Mouse (Mus musculus): ENCODE results near the gene Reln.

Gene Reln

DNA sequence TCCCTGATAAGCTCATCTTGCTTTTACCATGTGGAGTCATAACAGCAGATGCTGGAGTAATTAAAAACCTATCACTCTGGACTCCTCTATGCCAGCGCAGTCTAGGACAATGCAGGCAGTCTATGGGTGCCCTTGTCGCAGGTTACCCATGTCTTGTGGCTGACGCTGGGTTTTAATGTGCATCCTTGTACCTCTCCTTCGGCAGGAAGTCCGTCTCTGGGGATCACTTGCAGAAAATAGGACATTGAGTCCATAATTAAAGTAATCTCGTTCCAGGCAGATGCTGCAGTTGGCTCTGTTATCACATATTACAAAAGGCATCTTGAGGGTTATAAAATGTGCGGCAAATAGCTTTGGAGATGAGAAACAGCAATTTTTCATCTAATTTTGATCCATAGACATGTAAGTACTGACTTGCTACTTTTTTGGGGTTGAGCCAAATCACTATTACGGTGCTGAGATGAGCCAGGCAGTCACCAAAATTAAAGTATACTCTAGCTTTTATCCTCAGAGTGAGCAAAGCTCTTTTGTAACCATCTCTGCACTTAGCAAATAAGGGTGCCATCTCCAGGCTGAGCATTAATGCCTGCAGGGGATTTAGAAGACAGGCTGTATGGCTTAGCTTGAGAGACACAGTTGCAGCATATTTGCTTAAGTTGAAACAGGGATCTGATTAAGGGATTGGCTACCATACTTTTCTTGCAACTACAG, 136.0 kb downstream of the Reln start:
- no peak for DNase-seq (ENCODE audit: low spot score)

- no peak for DNase-seq (ENCODE audit: low spot score)
Observed at GRCm38 (mm10) chr5:22197926-22198325, 146.6 kb downstream of the Reln start.

- DNase-seq (ENCODE audit: low spot score) = no peak
Observed at GRCm38 (mm10) chr5:22196891-22197290, 147.6 kb downstream of the Reln start.

DNA sequence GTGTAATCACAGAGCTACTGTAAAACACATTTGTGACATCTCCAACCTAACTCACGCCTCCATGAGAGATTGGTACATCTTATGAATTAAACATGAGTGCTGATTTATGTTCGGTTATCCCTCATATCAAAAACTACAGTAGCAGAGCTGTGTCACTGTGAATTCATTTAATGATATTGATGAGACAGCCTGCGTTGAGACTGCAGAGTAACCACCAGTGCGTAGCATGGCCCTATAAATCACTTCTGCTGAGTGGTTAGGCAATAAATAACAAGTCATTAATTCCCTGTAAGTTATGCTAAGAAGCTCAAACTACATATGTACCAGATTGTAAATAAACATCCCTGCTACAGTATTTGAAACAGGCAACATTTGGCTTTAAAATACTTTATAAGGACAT, 148.0 kb downstream of the Reln start:
- DNase-seq (ENCODE audit: low spot score) = no peak

DNA sequence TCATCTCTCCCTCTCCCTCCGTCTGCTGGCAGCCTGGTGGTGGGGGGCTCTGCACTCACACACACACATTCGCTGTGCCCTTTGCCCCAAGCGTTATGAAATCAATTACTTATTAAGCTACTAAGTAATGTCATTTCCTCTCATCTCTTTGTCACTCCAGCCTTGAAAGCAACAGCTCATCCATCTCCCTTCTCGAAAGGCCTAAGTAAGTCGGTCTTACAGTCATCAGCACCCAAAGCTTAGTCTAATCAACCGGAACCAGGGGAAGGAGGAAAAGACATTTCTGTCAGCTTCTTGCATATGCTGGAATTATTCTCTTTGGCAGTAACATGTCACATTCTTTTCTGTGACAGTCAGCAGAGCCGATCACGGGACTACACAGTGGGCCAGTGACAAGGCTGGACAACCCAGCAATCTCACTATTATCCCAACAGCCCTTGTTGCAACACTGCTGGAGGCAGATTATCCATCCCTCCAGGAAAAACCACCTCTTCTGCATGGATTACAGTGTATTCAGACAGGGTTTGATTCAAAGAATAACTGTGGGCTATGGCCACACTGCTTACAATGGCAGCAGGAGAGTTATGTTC, 149.1 kb downstream of the Reln start:
- no peak for DNase-seq (ENCODE audit: low spot score)

DNA sequence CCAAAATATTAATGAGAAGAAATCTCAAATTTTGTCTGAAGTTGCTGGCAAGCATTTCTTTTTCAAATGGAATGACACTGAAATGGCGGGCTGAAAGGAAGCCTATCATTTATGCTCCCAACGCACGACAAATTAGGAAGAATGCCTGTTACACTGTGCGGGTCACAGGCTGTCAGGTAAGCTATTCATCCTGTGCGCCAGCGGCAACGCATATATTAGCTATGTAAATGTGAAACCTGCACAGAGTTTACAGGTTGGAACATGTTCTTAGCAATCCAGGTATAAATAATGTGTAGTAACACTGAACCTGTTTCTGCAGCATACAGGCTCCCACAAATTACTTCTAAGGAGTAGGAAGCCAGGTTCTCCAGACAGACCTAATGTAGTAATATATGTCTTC, 152.7 kb downstream of the Reln start:
- DNase-seq (ENCODE audit: low spot score) = no peak

- DNase-seq (ENCODE audit: low spot score) = no peak
Observed at GRCm38 (mm10) chr5:22190333-22190732, 154.2 kb downstream of the Reln start.

DNA sequence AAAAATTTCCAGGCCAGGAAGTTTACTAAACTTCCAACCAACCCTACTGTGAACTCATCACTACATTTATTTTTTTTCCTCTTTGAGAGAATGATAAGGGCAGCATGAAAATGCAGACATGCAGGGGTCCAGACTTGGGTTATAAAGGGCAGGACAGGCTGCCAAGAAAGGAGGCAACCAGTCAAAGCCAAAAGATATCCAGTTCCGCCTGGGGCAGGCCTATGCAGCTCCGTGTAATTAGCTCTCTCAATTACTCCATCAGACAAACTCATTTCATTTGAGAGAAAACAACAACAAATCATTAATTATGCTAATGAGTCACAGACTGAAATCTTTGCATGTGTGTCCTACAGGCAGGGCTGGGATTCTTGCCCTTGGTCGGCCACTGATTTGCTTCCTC, 156.9 kb downstream of the Reln start:
- no peak for DNase-seq (ENCODE audit: low spot score)

GRCm38 (mm10) chr5:22176480-22176879, 168.0 kb downstream of the Reln start:
- DNase-seq (ENCODE audit: low spot score) = no peak

DNA sequence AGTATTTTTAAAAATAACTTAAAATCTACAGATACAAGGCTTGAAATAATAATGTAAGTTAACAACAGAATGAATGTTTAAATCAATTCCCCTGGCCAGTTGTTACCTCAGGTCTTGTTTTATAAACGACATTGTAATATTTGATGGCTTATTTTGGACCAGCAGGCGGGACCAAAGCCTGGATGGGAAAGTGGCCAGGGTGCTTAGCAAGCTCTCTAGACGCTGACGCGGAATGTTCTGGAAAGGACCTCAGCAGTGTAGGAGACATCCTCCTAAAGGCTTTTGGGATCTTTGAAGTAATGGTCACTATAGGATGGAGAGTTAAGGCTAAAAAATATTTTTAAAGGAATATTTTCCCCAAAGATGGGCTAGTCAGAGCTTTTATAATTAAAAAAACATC, 173.2 kb downstream of the Reln start:
- no peak for DNase-seq (ENCODE audit: low spot score)

DNA sequence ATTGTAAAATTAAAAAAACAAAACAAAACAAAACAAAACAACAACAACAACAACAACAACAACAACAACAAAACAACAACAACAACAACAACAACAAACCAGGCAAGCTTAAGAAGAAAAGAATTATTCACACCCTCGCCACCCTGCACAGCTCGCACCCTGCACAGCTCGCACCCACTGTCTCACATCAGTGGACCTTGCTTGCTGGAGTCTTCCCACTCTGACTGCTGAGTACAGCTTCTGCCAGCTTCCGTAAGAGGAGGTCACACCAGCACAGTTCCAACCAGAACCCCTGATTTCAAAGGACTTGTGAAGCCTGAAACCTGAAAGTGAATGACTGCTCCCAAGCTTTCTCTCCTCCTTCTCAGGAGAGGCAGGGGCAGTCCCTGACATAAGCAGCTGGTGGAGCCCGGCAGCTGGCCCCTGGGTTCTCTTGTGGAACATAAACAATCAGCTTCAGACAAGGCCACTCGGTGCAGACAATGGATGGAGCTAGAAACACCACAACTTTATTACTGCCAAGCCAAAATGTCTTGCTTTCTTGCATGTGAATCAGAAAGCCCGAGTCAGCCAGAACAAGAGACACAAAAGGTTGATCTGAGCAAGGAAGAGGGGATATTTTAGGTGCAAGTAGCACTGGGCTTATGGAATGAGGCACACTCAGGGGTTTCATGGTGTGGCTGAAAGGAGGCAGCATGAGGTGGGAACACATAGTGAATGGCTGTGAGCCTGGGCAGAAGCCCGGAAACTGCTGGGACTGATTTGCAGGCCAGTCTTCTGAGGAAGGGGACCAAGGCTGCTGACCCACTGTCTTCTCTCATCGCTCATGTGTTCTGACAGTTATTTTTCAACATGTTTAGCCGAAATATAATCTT, 180.2 kb downstream of the Reln start:
- DNase-seq (ENCODE audit: low spot score) = no peak

GRCm38 (mm10) chr5:22160935-22161334, 183.6 kb downstream of the Reln start:
- no peak for DNase-seq (ENCODE audit: low spot score)

- DNase-seq (ENCODE audit: low spot score) = no peak
Observed at GRCm38 (mm10) chr5:22158754-22159153, 185.7 kb downstream of the Reln start.

DNA sequence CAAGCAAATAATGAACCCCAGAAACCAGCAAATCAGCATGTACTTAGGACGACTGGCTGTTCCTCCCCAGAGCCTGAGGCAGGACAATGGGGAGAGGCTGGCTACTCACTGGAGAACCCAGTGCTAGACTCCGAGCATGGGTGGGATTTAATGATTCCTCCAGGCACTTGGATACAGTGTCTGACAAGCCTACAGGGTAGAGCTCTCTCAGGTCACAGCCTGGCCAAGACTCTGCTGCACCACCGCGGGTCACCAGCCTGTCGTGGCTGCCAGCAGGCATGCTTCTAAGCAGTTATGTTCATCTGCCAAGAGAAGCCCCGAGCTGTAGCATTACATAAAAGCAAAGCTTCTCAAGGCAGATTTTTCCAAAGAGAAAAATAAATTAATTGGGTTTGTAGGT, 190.9 kb downstream of the Reln start:
- no peak for DNase-seq (ENCODE audit: low spot score)

DNA sequence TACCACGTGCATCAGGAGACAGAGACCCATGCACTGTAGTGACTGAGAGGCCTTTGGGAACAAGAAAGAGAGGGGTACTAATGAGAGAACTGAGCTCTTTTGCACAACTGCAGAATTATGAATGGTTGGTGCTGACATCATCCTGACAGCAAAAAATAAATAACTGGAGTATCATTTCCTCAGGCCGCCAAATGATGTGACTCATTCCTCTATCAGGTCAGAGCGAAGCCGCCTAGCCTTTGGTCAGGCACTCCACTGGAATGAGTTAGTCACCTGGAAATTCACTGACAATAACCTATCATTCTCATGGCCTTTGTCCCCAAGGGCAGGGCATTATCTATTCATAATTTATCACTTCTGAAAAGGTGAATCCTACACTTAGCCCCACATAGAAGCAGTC, 202.7 kb downstream of the Reln start:
- DNase-seq (ENCODE audit: low spot score) = no peak

DNA sequence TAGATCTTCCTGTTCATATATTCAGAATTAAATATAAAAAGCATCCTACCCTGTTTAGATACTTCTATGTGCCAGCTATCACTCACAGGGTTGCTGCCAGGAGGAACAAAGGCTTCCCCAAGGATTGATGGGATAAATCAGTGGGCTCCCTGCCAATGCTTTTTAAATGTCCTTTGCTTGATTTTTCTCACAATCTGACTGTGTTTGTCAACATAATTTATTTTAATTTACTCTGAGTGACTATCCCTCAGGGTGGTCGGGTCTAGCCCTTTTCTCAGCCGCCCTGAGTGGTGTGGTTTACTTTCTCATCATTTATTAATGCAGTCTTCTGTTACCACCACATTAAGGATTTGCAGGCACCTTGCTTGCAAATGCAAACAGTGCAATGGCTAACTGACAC, 205.5 kb downstream of the Reln start:
- no peak for DNase-seq (ENCODE audit: low spot score)

GRCm38 (mm10) chr5:22134402-22134801, 210.1 kb downstream of the Reln start:
- DNase-seq (ENCODE audit: low spot score) = no peak

DNA sequence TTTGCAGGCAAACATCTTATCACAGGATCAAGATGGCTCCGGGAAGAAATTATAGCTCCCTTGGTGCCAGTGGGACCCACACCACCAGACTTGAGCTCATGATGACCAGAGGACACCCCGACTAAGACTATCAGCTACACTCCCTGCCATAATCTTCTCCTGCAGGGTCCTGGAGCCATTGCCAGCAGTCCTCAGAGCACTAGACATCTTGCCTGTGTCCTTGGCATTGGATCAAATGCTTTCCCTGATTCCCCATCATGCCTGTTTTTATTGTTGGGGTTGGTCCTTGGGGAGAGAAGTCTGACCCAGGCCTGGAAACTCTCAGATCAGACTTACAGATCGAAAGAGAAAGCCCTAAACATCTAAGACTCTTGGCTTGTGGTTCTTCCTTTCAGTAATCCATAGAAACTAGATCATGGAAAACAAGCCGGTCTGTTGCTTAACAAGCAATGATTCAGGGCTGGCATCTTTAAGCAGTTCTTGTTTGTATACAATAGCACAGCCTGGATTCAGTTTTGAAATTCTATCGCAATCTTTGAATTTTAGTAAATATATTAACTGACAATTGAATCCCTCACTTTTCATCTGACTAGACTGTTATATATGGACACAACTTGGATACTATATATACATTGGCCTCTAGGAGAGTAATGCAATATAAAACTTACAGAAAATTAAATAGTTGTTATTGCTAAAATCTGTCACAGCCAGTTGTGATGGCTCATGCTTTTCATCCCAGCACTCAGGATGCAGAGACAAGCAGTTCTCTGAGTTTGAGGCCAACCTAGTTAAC, 212.6 kb downstream of the Reln start:
- DNase-seq (ENCODE audit: low spot score) = no peak

GRCm38 (mm10) chr5:22127583-22127982, 216.9 kb downstream of the Reln start:
- DNase-seq (ENCODE audit: low spot score) = no peak

GRCm38 (mm10) chr5:22119296-22119695, 225.2 kb downstream of the Reln start:
- no peak for DNase-seq (ENCODE audit: low spot score)

DNA sequence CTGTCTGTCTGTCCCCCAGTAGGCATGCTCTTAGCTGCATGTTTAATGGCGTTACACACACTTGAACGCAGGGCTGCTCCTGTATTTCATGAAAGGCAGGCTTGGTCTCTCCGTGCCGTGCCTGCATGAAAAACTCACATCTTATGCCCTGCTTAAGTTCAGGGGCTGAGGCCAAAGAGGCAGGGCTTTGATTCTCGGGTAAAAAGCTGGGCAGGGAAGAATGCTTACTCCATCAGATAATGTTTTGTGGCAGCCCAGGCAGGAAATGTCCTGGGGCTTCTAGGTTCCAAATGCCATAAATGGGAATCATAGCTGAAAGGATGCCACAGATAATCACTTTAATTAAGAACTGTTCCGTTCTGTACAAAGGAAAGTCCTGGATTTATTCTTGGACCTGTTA, 226.0 kb downstream of the Reln start:
- DNase-seq (ENCODE audit: low spot score) = no peak

- no peak for DNase-seq (ENCODE audit: low spot score)
Observed at GRCm38 (mm10) chr5:22116922-22117321, 227.6 kb downstream of the Reln start.
